Comparison of ENCODE assay signal across 13 mouse cellular contexts in the genomic region with DNA sequence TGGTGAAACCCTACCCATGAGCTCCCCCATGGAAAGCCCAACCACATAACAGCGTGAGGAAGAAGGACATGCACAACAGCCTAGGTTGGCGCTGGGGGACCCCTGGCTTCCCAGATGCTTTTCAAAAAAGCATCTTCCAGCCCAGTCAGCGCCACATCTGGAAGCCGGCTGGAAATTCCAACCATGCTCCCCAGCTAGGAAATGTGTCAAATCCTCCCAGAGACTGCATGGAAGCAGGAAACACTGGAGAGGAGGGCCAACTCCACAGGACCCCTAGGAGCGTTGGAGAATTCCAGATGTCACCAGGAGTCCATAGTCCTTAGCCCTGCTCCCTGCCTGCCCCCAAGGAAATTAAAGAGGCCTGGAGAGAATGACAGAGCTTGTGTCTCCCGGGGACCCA.
DNase-seq lines count a peak whose midpoint lies in the region; ATAC-seq and TF ChIP-seq lines count a peak whose summit lies in the region.
"Had no signal": no experiment of that assay in that cellular context is flagged by ENCODE, and none has a peak within 500 bp of the region (broad histone marks: within the 10 kb centered on the region; RNA-seq: fewer than 3 reads in every experiment).

No protein-coding gene starts in this region.

- ATAC-seq in midbrain, postnatal 0 days (ENCODE audit: low FRiP score): no peak
- no peak for ATAC-seq in liver, embryonic 11.5 days (replicated peaks; ENCODE audit: low FRiP score)
- ATAC-seq: forebrain, embryonic 15.5 days had no signal

- DNase-seq in heart, adult 11 months: peak; percentile 98
- no peak for DNase-seq in heart, postnatal 25 days (ENCODE audit: low spot score)
- DNase-seq in midbrain, embryonic 10.5 days (ENCODE audit: low spot score): no peak
- no peak for DNase-seq in midbrain, postnatal 0 days (ENCODE audit: low spot score)
- DNase-seq in heart, postnatal 36 days: peak; percentile 35 to 54
- DNase-seq in skeletal muscle tissue, adult 2 months (ENCODE audit: low read depth, low spot score): peak; percentile 55
- no peak for DNase-seq in liver, embryonic 11.5 days (ENCODE audit: low spot score)
- no peak for DNase-seq in left cerebral cortex, postnatal 36 days (ENCODE audit: low spot score in 2 of 2)
- DNase-seq: adrenal gland, postnatal 25 days; cerebellum, adult 2 months; lung, adult 2 months; right cerebral cortex, adult 18-20 months had no signal

- H3K9ac ChIP-seq in midbrain, postnatal 0 days (replicated peaks; ENCODE audit: low read length, poor library complexity, severe bottlenecking): no peak overlapping the region
- H3K9ac ChIP-seq in liver, embryonic 11.5 days (ENCODE audit: low read depth, low read length): no peak overlapping the region
- H3K9ac ChIP-seq: forebrain, embryonic 15.5 days had no signal

- no peak overlapping the region for H3K4me3 ChIP-seq in midbrain, embryonic 10.5 days
- no peak overlapping the region for H3K4me3 ChIP-seq in midbrain, postnatal 0 days (ENCODE audit: low read depth, low read length)
- H3K4me3 ChIP-seq in liver, embryonic 11.5 days (ENCODE audit: low read depth, low read length): no peak overlapping the region
- H3K4me3 ChIP-seq: forebrain, embryonic 15.5 days had no signal

- no peak overlapping the region for H3K4me2 ChIP-seq in midbrain, postnatal 0 days (ENCODE audit: low read depth, low read length, poor library complexity, severe bottlenecking)
- H3K4me2 ChIP-seq in liver, embryonic 11.5 days: no peak overlapping the region
- H3K4me2 ChIP-seq: forebrain, embryonic 15.5 days had no signal

- WGBS in midbrain, embryonic 10.5 days: 80% methylated on average over 6 of the region's 6 CpGs
- WGBS in midbrain, postnatal 0 days: 84% methylated on average over 6 of the region's 6 CpGs
- WGBS in liver, embryonic 11.5 days: 77% methylated on average over 6 of the region's 6 CpGs

- intact Hi-C loops in heart, postnatal 25 days (cut with DNase I): loop anchor here (2.0 kb wide), 2 partner anchors 51 to 83 kb away; no protein-coding TSS in a partner anchor
- intact Hi-C loops in heart, postnatal 36 days (cut with DNase I): loop anchor here (5.0 kb wide), 1 partner anchor 41 kb away; no protein-coding TSS in a partner anchor
- intact Hi-C loops in left cerebral cortex, postnatal 36 days (cut with DNase I): no loop called here

- H3K36me3 ChIP-seq in midbrain, embryonic 10.5 days: no peaks in the 10 kb centered on the region
- no peaks in the 10 kb centered on the region for H3K36me3 ChIP-seq in midbrain, postnatal 0 days (ENCODE audit: insufficient read depth, low read length)
- no peaks in the 10 kb centered on the region for H3K36me3 ChIP-seq in liver, embryonic 11.5 days (ENCODE audit: control insufficient read depth, insufficient read depth, low read length)
- H3K36me3 ChIP-seq: forebrain, embryonic 15.5 days had no signal

- H3K27me3 ChIP-seq in midbrain, embryonic 10.5 days (ENCODE audit: low read depth, poor library complexity, severe bottlenecking): peaks cover 41% of the 10 kb centered on the region
- H3K27me3 ChIP-seq in midbrain, postnatal 0 days (ENCODE audit: insufficient read depth, low read length): no peaks in the 10 kb centered on the region
- no peaks in the 10 kb centered on the region for H3K27me3 ChIP-seq in liver, embryonic 11.5 days (replicated peaks; ENCODE audit: control insufficient read depth, insufficient read depth, low read length)
- H3K27me3 ChIP-seq: forebrain, embryonic 15.5 days had no signal

- TF ChIP-seq CTCF in midbrain, postnatal 0 days (IDR thresholded peaks at IDR 0.05): no peak

- peak overlapping the region; percentile 24; the same call in 1 of the 2 replicates for H3K27ac ChIP-seq in midbrain, embryonic 10.5 days (replicated peaks)
- H3K27ac ChIP-seq in midbrain, postnatal 0 days (ENCODE audit: low read depth, low read length): no peak overlapping the region
- H3K27ac ChIP-seq in liver, embryonic 11.5 days (ENCODE audit: low read depth, low read length): no peak overlapping the region
- H3K27ac ChIP-seq: forebrain, embryonic 15.5 days had no signal

- H3K4me1 ChIP-seq in midbrain, embryonic 10.5 days: peaks cover 38% of the 10 kb centered on the region
- no peaks in the 10 kb centered on the region for H3K4me1 ChIP-seq in midbrain, postnatal 0 days (ENCODE audit: insufficient read depth, low read length)
- peaks cover 14% of the 10 kb centered on the region for H3K4me1 ChIP-seq in liver, embryonic 11.5 days (replicated peaks; ENCODE audit: control insufficient read depth, insufficient read depth, low read length)

- H3K9me3 ChIP-seq in midbrain, embryonic 10.5 days (replicated peaks): no peaks in the 10 kb centered on the region
- no peaks in the 10 kb centered on the region for H3K9me3 ChIP-seq in midbrain, postnatal 0 days (ENCODE audit: low read length)
- H3K9me3 ChIP-seq in liver, embryonic 11.5 days (ENCODE audit: control insufficient read depth, low read length): no peaks in the 10 kb centered on the region
- H3K9me3 ChIP-seq: forebrain, embryonic 15.5 days had no signal

Comparison
In these comparisons a context has a peak if more than half of its experiments do, and no peak if none do; other contexts are left out.
1. DNase-seq: peak in heart, adult 11 months (single experiment), heart, postnatal 36 days (2 of 2) and skeletal muscle tissue, adult 2 months (single experiment); none in heart, postnatal 25 days (single experiment), midbrain, embryonic 10.5 days (single experiment), midbrain, postnatal 0 days (single experiment), liver, embryonic 11.5 days (single experiment) and left cerebral cortex, postnatal 36 days (0 of 2).